Mouse (Mus musculus) cerebellum, adult 2 months (tissue): ENCODE results near the gene Cpd.

Source experiments
- CTCF ChIP-seq: fragments of 200-500 bp; IDR thresholded peaks from 2 replicates; pipeline ENCODE4 v1.5.1; 2011; ENCODE audit warnings: low read depth, mild to moderate bottlenecking, control low read depth, low read length, moderate library complexity, borderline replicate concordance; ENCODE audit not compliant: insufficient read depth
- POLR2A ChIP-seq: fragments of 200-500 bp; IDR thresholded peaks from 2 replicates; pipeline ENCODE4 v1.6.1; 2011; ENCODE audit warnings: low read length, control low read depth, borderline replicate concordance; ENCODE audit not compliant: insufficient read depth

DNA sequence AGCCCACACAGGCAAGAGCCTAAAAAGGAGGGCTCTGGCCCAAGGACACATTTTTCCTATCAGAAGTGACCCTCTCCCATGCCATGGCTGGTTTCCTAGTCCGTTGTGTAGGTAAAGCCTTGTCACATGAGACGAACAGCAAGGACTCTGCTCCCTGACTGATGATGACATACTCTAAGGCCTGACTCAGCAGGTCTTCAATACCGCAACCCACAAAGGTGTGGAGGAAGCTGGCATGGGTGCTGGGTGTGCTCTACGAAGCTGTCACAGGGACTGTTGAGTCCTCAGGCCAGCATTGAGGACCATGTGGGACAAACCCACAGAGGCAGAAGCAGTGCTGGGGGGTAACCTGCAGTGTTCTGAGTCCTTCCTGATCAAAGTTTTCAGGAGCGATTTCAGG is 76.3 kb downstream of the Cpd start:
- no peak for TF ChIP-seq POLR2A
- no peak for TF ChIP-seq CTCF
